Mouse (Mus musculus): ENCODE data around the gene Inhbc. TPM values are rescaled to one million over a fixed set of nuclear protein-coding genes. Genes with fewer than 3 reads are reported as not detected.
A peak's percentile ranks its signal among the peaks of the same experiment; 100 is the strongest.
"Not testable (repeated sequence)": the region's sequence is repeated elsewhere in the genome, so short reads cannot be mapped to it uniquely, and the experiment has no call there.

The Inhbc gene
- polyA plus RNA-seq, 1 experiment from 2014 or later = not detected

GRCm38 (mm10) chr10:127312356-127312676, 57.9 kb downstream of the Inhbc start:
- peaks cover 15% of the 10 kb centered on the region for H3K36me3 ChIP-seq (ENCODE audit: control insufficient read depth, insufficient read depth)
- peak overlapping the region; percentile 76 for H3K4me2 ChIP-seq (replicated peaks; ENCODE audit: low read depth)
- WGBS = 1% methylated on average over 4 of the region's 4 CpGs
- H3K27me3 ChIP-seq (replicated peaks; ENCODE audit: control insufficient read depth, insufficient read depth, low read length) = no peaks in the 10 kb centered on the region
- no peaks in the 10 kb centered on the region for H3K9me3 ChIP-seq (ENCODE audit: control insufficient read depth)
- peak overlapping the region; percentile 58 for H3K27ac ChIP-seq (ENCODE audit: low read depth, low read length)
- peak; percentile 95 for TF ChIP-seq CTCF (IDR thresholded peaks at IDR 0.05; ENCODE audit: low read depth)
- no peaks in the 10 kb centered on the region for H3K4me1 ChIP-seq (replicated peaks; ENCODE audit: control insufficient read depth, insufficient read depth, low read length)
- H3K4me3 ChIP-seq (ENCODE audit: low read depth, low read length) = peak overlapping the region; percentile 60
- ATAC-seq = peak; percentile 29; the same call in 1 of the 2 replicates
- peak overlapping the region; percentile 52; the same call in 1 of the 2 replicates for H3K9ac ChIP-seq (ENCODE audit: low read depth, low read length)

- H3K4me1 ChIP-seq (replicated peaks; ENCODE audit: control insufficient read depth, insufficient read depth, low read length) = no peaks in the 10 kb centered on the region
These were observed 58.5 kb downstream of the Inhbc start, which contains the start of gene Mars for GRCm38 (mm10) chr10:127311476-127312355. Mars (minus strand) TSS chr10:127311786.

GRCm38 (mm10) chr10:127310523-127311475, 59.4 kb downstream of the Inhbc start:
- TF ChIP-seq CTCF (IDR thresholded peaks at IDR 0.05; ENCODE audit: low read depth) = no peak
- Histone ChIP-seq H3K9ac (ENCODE audit: low read depth, low read length) (peak overlapping the region; percentile 52), H3K4me1 (replicated peaks; ENCODE audit: control insufficient read depth, insufficient read depth, low read length) (no peaks in the 10 kb centered on the region), H3K4me2 (replicated peaks; ENCODE audit: low read depth) (peak overlapping the region; percentile 76), H3K9me3 (ENCODE audit: control insufficient read depth) (no peaks in the 10 kb centered on the region), H3K36me3 (ENCODE audit: control insufficient read depth, insufficient read depth) (peaks cover 30% of the 10 kb centered on the region), H3K27me3 (replicated peaks; ENCODE audit: control insufficient read depth, insufficient read depth, low read length) (no peaks in the 10 kb centered on the region), H3K4me3 (ENCODE audit: low read depth, low read length) (peak overlapping the region; percentile 60), H3K27ac (ENCODE audit: low read depth, low read length) (peak overlapping the region; percentile 58; the same call in 1 of the 2 replicates)
- 21% methylated on average over 23 of the region's 23 CpGs for WGBS
- peak; percentile 69 for ATAC-seq

More at GRCm38 (mm10) chr10:127311476-127312355, 58.5 kb downstream of the Inhbc start, which contains the start of gene Mars:
- Histone ChIP-seq H3K4me2 (replicated peaks; ENCODE audit: low read depth) (peak within 1 kb of the TSS; percentile 76), H3K27me3 (replicated peaks; ENCODE audit: control insufficient read depth, insufficient read depth, low read length) (no peaks in the 10 kb centered on the region), H3K9ac (ENCODE audit: low read depth, low read length) (peak within 1 kb of the TSS; percentile 52), H3K27ac (ENCODE audit: low read depth, low read length) (peak within 1 kb of the TSS; percentile 58), H3K36me3 (ENCODE audit: control insufficient read depth, insufficient read depth) (peaks cover 20% of the 10 kb centered on the region), H3K4me3 (ENCODE audit: low read depth, low read length) (peak within 1 kb of the TSS; percentile 60), H3K9me3 (ENCODE audit: control insufficient read depth) (no peaks in the 10 kb centered on the region)
- whole genome bisulfite sequencing = 0% methylated on average over 65 of the region's 65 CpGs
- peak; percentile 92 for ATAC-seq
- no peak for TF ChIP-seq CTCF (IDR thresholded peaks at IDR 0.05; ENCODE audit: low read depth)

GRCm38 (mm10) chr10:127309167-127309566, 61.1 kb downstream of the Inhbc start:
- peaks cover 44% of the 10 kb centered on the region for H3K36me3 ChIP-seq (ENCODE audit: control insufficient read depth, insufficient read depth)
- 95% methylated on average over 3 of the region's 3 CpGs for WGBS
- ATAC-seq; H3K4me1 ChIP-seq (replicated peaks; ENCODE audit: control insufficient read depth, insufficient read depth, low read length); H3K9me3 ChIP-seq (ENCODE audit: control insufficient read depth); H3K9ac ChIP-seq (ENCODE audit: low read depth, low read length); H3K27ac ChIP-seq (ENCODE audit: low read depth, low read length); H3K27me3 ChIP-seq (replicated peaks; ENCODE audit: control insufficient read depth, insufficient read depth, low read length); H3K4me2 ChIP-seq (replicated peaks; ENCODE audit: low read depth); H3K4me3 ChIP-seq (ENCODE audit: low read depth, low read length): not testable (repeated sequence)

Other genes with a start within 250 kb of the Inhbc start
- gene Os9, start 249.3 kb downstream of the Inhbc start, polyA plus RNA-seq (2015; fragmentation: Nextera tagmentation; extraction: Ambion mirVana) = 113 and 116 TPM in 2 replicates
- 29.4 and 34.1 TPM in 2 replicates for gene B4galnt1, start 205.2 kb downstream of the Inhbc start, polyA plus RNA-seq (2015; fragmentation: Nextera tagmentation; extraction: Ambion mirVana)
- 0.52 and 0.65 TPM in 2 replicates for gene Slc26a10, start 189.8 kb downstream of the Inhbc start, polyA plus RNA-seq (2015; fragmentation: Nextera tagmentation; extraction: Ambion mirVana)
- 14.4 and 15.1 TPM in 2 replicates for gene Arhgef25, start 180.3 kb downstream of the Inhbc start, polyA plus RNA-seq (2015; fragmentation: Nextera tagmentation; extraction: Ambion mirVana)
- 22.2 and 24.6 TPM in 2 replicates for gene Dtx3, start 174.7 kb downstream of the Inhbc start, polyA plus RNA-seq (2015; fragmentation: Nextera tagmentation; extraction: Ambion mirVana)
- gene Pip4k2c, start 158.8 kb downstream of the Inhbc start, polyA plus RNA-seq (2015; fragmentation: Nextera tagmentation; extraction: Ambion mirVana) = 43.0 and 47.0 TPM in 2 replicates
- gene Kif5a, start 107.1 kb downstream of the Inhbc start, polyA plus RNA-seq (2015; fragmentation: Nextera tagmentation; extraction: Ambion mirVana) = 2.7 and 3.7 TPM in 2 replicates
- gene Dctn2, start 104.1 kb downstream of the Inhbc start, polyA plus RNA-seq (2015; fragmentation: Nextera tagmentation; extraction: Ambion mirVana) = 143 and 147 TPM in 2 replicates
- gene Mbd6, start 81.4 kb downstream of the Inhbc start, polyA plus RNA-seq (2015; fragmentation: Nextera tagmentation; extraction: Ambion mirVana) = 8.7 and 12.8 TPM in 2 replicates
- gene Mars, start 58.6 kb downstream of the Inhbc start, polyA plus RNA-seq (2015; fragmentation: Nextera tagmentation; extraction: Ambion mirVana) = 47.2 and 50.7 TPM in 2 replicates
- 9.5 and 12.0 TPM in 2 replicates for gene Arhgap9, start 48.5 kb downstream of the Inhbc start, polyA plus RNA-seq (2015; fragmentation: Nextera tagmentation; extraction: Ambion mirVana)
- gene Gli1, start 28.5 kb downstream of the Inhbc start, polyA plus RNA-seq (2015; fragmentation: Nextera tagmentation; extraction: Ambion mirVana) = 2.0 TPM in 2 replicates
- gene Inhbe, start 16.0 kb downstream of the Inhbc start, polyA plus RNA-seq (2015; fragmentation: Nextera tagmentation; extraction: Ambion mirVana) = 0.04 TPM in 1 of 2 replicates, not detected in the other
- 19.4 and 21.8 TPM in 2 replicates for gene R3hdm2, start 9.9 kb upstream of the Inhbc start, polyA plus RNA-seq (2015; fragmentation: Nextera tagmentation; extraction: Ambion mirVana)
- gene Stac3, start 131.3 kb upstream of the Inhbc start, polyA plus RNA-seq (2015; fragmentation: Nextera tagmentation; extraction: Ambion mirVana) = 0.17 TPM in 1 of 2 replicates, not detected in the other
- gene Ndufa4l2, start 144.5 kb upstream of the Inhbc start, polyA plus RNA-seq (2015; fragmentation: Nextera tagmentation; extraction: Ambion mirVana) = 19.9 and 21.9 TPM in 2 replicates
- gene Shmt2, start 152.0 kb upstream of the Inhbc start, polyA plus RNA-seq (2015; fragmentation: Nextera tagmentation; extraction: Ambion mirVana) = 26.2 and 26.7 TPM in 2 replicates
- 2.9 and 4.5 TPM in 2 replicates for gene Nxph4, start 164.1 kb upstream of the Inhbc start, polyA plus RNA-seq (2015; fragmentation: Nextera tagmentation; extraction: Ambion mirVana)

All from intestine, postnatal 0 days (tissue).